Mouse (Mus musculus): ENCODE results near the gene Pdp2. TPM values are rescaled to one million over a fixed set of nuclear protein-coding genes. Genes with fewer than 3 reads are reported as not detected.
"Not testable (repeated sequence)": the region's sequence is repeated elsewhere in the genome, so short reads cannot be mapped to it uniquely, and the experiment has no call there.

The Pdp2 gene
- polyA plus RNA-seq, 1 experiment from 2014 or later: 9.0 TPM

- peak overlapping the region; percentile 18; the same call in 1 of the 2 replicates for H3K9ac ChIP-seq
- peak overlapping the region; percentile 85 for H3K4me2 ChIP-seq (replicated peaks)
- peak; percentile 60 for ATAC-seq (ENCODE audit: insufficient number of reproducible peaks, low FRiP score, low TSS enrichment, low read depth)
- H3K9me3 ChIP-seq (replicated peaks): no peaks in the 10 kb centered on the region
- 6% methylated on average over 26 of the region's 26 CpGs for WGBS
- H3K27me3 ChIP-seq: no peaks in the 10 kb centered on the region
- peak overlapping the region; percentile 47 for H3K4me3 ChIP-seq (replicated peaks)
- H3K36me3 ChIP-seq: no peaks in the 10 kb centered on the region
- no peaks in the 10 kb centered on the region for H3K4me1 ChIP-seq
- no peak overlapping the region for H3K27ac ChIP-seq (replicated peaks)
Measured at GRCm38 (mm10) chr8:104570436-104571343, 20.6 kb upstream of the Pdp2 start.

GRCm38 (mm10) chr8:104576820-104577219 lies 14.4 kb upstream of the Pdp2 start:
- no peak for ATAC-seq (ENCODE audit: insufficient number of reproducible peaks, low FRiP score, low TSS enrichment, low read depth)
- WGBS: 91% methylated on average over 3 of the region's 3 CpGs

GRCm38 (mm10) chr8:104577606-104578005 lies 13.6 kb upstream of the Pdp2 start:
- not testable (repeated sequence) for ATAC-seq (ENCODE audit: insufficient number of reproducible peaks, low FRiP score, low TSS enrichment, low read depth); H3K4me2 ChIP-seq (replicated peaks); H3K27me3 ChIP-seq; H3K27ac ChIP-seq (replicated peaks); H3K9me3 ChIP-seq (replicated peaks); H3K4me1 ChIP-seq; H3K4me3 ChIP-seq (replicated peaks); H3K9ac ChIP-seq; H3K36me3 ChIP-seq
- 78% methylated on average over 17 of the region's 17 CpGs for WGBS

More at GRCm38 (mm10) chr8:104576820-104577219, 14.4 kb upstream of the Pdp2 start:
- no peak overlapping the region for H3K27ac ChIP-seq (replicated peaks)
- H3K36me3 ChIP-seq: no peaks in the 10 kb centered on the region
- H3K4me2 ChIP-seq (replicated peaks): no peak overlapping the region
- H3K4me3 ChIP-seq (replicated peaks): no peak overlapping the region
- H3K9me3 ChIP-seq (replicated peaks): no peaks in the 10 kb centered on the region
- H3K27me3 ChIP-seq: no peaks in the 10 kb centered on the region
- no peak overlapping the region for H3K9ac ChIP-seq
- no peaks in the 10 kb centered on the region for H3K4me1 ChIP-seq

- no peak overlapping the region for H3K27ac ChIP-seq (replicated peaks)
- no peaks in the 10 kb centered on the region for H3K27me3 ChIP-seq
- no peak for ATAC-seq (ENCODE audit: insufficient number of reproducible peaks, low FRiP score, low TSS enrichment, low read depth)
- H3K4me1 ChIP-seq: no peaks in the 10 kb centered on the region
- H3K4me2 ChIP-seq (replicated peaks): no peak overlapping the region
- H3K9me3 ChIP-seq (replicated peaks): peaks cover 7% of the 10 kb centered on the region; the same call in 1 of the 2 replicates
- H3K9ac ChIP-seq: no peak overlapping the region
- 63% methylated on average over 1 of the region's 1 CpGs for WGBS
- H3K4me3 ChIP-seq (replicated peaks): no peak overlapping the region
- H3K36me3 ChIP-seq: no peaks in the 10 kb centered on the region
Measured at GRCm38 (mm10) chr8:104584522-104584921, 6.7 kb upstream of the Pdp2 start.

- H3K4me1 ChIP-seq: peaks cover 15% of the 10 kb centered on the region
- no peak overlapping the region for H3K9ac ChIP-seq
- H3K27me3 ChIP-seq: no peaks in the 10 kb centered on the region
- no peak overlapping the region for H3K27ac ChIP-seq (replicated peaks)
- peak overlapping the region; percentile 73; the same call in 1 of the 2 replicates for H3K4me3 ChIP-seq (replicated peaks)
- no peak overlapping the region for H3K4me2 ChIP-seq (replicated peaks)
- 92% methylated on average over 3 of the region's 3 CpGs for WGBS
- H3K9me3 ChIP-seq (replicated peaks): no peaks in the 10 kb centered on the region
- ATAC-seq (ENCODE audit: insufficient number of reproducible peaks, low FRiP score, low TSS enrichment, low read depth): no peak
- H3K36me3 ChIP-seq: peaks cover 18% of the 10 kb centered on the region
Measured at GRCm38 (mm10) chr8:104590284-104590683, 967 bp upstream of the Pdp2 start.

- no peak for ATAC-seq (ENCODE audit: insufficient number of reproducible peaks, low FRiP score, low TSS enrichment, low read depth)
Measured at GRCm38 (mm10) chr8:104591856-104592255, 605 bp downstream of the Pdp2 start.

GRCm38 (mm10) chr8:104592566-104592965 lies 1.3 kb downstream of the Pdp2 start:
- Histone ChIP-seq H3K4me3 (replicated peaks) (peak overlapping the region; percentile 73; the same call in 1 of the 2 replicates), H3K4me2 (replicated peaks) (0 out of 2 replicates have a peak overlapping the region, but pooled peaks have one; percentile 83), H3K9me3 (replicated peaks) (no peaks in the 10 kb centered on the region), H3K9ac (no peak overlapping the region), H3K27me3 (no peaks in the 10 kb centered on the region), H3K4me1 (peaks cover 15% of the 10 kb centered on the region), H3K36me3 (peaks cover 22% of the 10 kb centered on the region), H3K27ac (replicated peaks) (no peak overlapping the region)
- no peak for ATAC-seq (ENCODE audit: insufficient number of reproducible peaks, low FRiP score, low TSS enrichment, low read depth)
- 69% methylated on average over 6 of the region's 6 CpGs for WGBS

More at GRCm38 (mm10) chr8:104591856-104592255, 605 bp downstream of the Pdp2 start:
- Histone ChIP-seq H3K36me3 (peaks cover 22% of the 10 kb centered on the region), H3K9me3 (replicated peaks) (no peaks in the 10 kb centered on the region), H3K27me3 (no peaks in the 10 kb centered on the region), H3K27ac (replicated peaks) (peak overlapping the region; percentile 86; the same call in 1 of the 2 replicates), H3K4me2 (replicated peaks) (peak overlapping the region; percentile 83), H3K4me3 (replicated peaks) (peak overlapping the region; percentile 73), H3K9ac (peak overlapping the region; percentile 54), H3K4me1 (peaks cover 15% of the 10 kb centered on the region)
- WGBS: 1% methylated on average over 9 of the region's 9 CpGs

GRCm38 (mm10) chr8:104593536-104594325 lies 2.5 kb downstream of the Pdp2 start:
- 93% methylated on average over 31 of the region's 31 CpGs for WGBS
- Histone ChIP-seq H3K27ac (replicated peaks) (no peak overlapping the region), H3K4me2 (replicated peaks) (no peak overlapping the region), H3K4me1 (peaks cover 15% of the 10 kb centered on the region), H3K4me3 (replicated peaks) (no peak overlapping the region), H3K36me3 (peaks cover 22% of the 10 kb centered on the region), H3K9ac (no peak overlapping the region), H3K9me3 (replicated peaks) (no peaks in the 10 kb centered on the region), H3K27me3 (no peaks in the 10 kb centered on the region)
- no peak for ATAC-seq (ENCODE audit: insufficient number of reproducible peaks, low FRiP score, low TSS enrichment, low read depth)

- WGBS: 94% methylated on average over 19 of the region's 19 CpGs
- no peak overlapping the region for H3K4me2 ChIP-seq (replicated peaks)
- no peak overlapping the region for H3K9ac ChIP-seq
- H3K4me3 ChIP-seq (replicated peaks): no peak overlapping the region
- H3K9me3 ChIP-seq (replicated peaks): no peaks in the 10 kb centered on the region
- no peak for ATAC-seq (ENCODE audit: insufficient number of reproducible peaks, low FRiP score, low TSS enrichment, low read depth)
- no peak overlapping the region for H3K27ac ChIP-seq (replicated peaks)
- H3K4me1 ChIP-seq: peaks cover 15% of the 10 kb centered on the region
- no peaks in the 10 kb centered on the region for H3K27me3 ChIP-seq
- peaks cover 22% of the 10 kb centered on the region for H3K36me3 ChIP-seq
Measured at GRCm38 (mm10) chr8:104594611-104595362, 3.5 kb downstream of the Pdp2 start.

GRCm38 (mm10) chr8:104595773-104596536 lies 4.7 kb downstream of the Pdp2 start:
- ATAC-seq (ENCODE audit: insufficient number of reproducible peaks, low FRiP score, low TSS enrichment, low read depth): no peak
- H3K36me3 ChIP-seq: peaks cover 22% of the 10 kb centered on the region
- peaks cover 11% of the 10 kb centered on the region; the same call in 1 of the 2 replicates for H3K4me1 ChIP-seq
- no peak overlapping the region for H3K27ac ChIP-seq (replicated peaks)
- WGBS: 83% methylated on average over 21 of the region's 21 CpGs
- H3K4me2 ChIP-seq (replicated peaks): no peak overlapping the region
- H3K9me3 ChIP-seq (replicated peaks): no peaks in the 10 kb centered on the region
- no peaks in the 10 kb centered on the region for H3K27me3 ChIP-seq
- no peak overlapping the region for H3K4me3 ChIP-seq (replicated peaks)
- no peak overlapping the region for H3K9ac ChIP-seq
